Mouse (Mus musculus) gastrocnemius, adult 2 months (tissue): Measurements from ENCODE around the gene Gm28038. TPM values are rescaled to one million over a fixed set of nuclear protein-coding genes. Genes with fewer than 3 reads are reported as not detected.

ENCODE experiments used
- DNase-seq: peaks from one replicate; pipeline ENCODE4 v3.0.0; 2022
- H3K27ac ChIP-seq: fragments of 200-600 bp; 2 replicates; pipeline ENCODE4 v1.8.1; 2022; ENCODE audit warnings: mild to moderate bottlenecking
- H3K4me3 ChIP-seq: fragments of 200-600 bp; 2 replicates; pipeline ENCODE4 v1.8.1; 2022; ENCODE audit warnings: mild to moderate bottlenecking, moderate library complexity
- CTCF ChIP-seq: fragments of 200-600 bp; IDR thresholded peaks from 2 replicates; pipeline ENCODE4 v1.8.1; 2022; ENCODE audit warnings: antibody characterized with exemption, mild to moderate bottlenecking, moderate library complexity
- intact Hi-C: fragments of 180-260 bp; cut with DNase I; formaldehyde crosslinking; loops from one replicate; pipeline ENCODE4 v1.15.1; 2025
- total RNA-seq, 2 experiments: library from RNA; stranded (reverse); gene quantifications; 2 replicates each; pipeline ENCODE4 v1.2.3; 2021

Gene Gm28038
- total RNA-seq, 2 experiments from 2014 or later, result 1.8 TPM; not detected in 1

DNA sequence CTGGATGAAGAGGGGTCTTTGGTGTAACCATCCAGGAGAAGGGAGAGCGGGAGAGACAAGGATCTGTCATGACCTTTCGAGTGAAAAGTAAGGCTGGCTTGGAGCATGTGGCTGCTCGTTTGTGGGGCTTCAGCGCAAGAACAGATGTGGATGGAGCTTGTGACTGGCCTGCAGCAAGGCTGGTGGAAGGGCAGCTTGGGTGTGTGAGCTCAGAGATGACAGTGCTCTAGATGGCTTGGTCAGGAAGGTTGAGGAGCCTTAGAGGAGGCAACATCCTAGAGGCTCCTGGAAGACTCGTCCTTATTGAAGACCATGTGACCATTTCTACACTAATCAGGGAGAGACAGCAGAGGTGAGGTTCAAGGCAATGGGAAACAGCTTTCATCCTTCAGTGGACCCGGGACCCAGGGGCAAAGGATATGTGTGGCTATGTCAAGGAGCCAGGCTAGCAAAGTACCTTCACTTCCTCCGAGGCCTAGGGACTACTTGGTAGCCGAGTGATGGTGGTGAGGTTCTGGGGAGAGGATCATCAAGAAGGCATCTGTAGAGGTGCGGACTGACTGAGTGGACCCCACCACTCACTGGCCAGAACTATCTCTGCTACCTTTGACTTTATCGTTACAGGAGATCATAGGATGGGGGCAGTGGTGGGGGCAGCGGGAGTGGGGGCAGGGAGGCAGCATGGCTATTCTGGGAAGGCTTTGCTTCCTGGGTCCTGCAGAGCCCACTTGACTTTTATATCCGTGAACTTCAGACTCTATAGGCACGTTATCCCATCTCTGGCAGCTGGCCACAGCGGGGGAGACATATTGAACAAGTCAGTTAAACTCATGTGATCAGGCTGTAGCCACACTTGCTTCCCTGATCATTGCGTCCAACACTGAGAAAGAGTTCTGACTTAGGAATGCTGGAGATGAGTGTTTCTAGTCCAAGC, 21.4 kb upstream of the Gm28038 start:
- DNase-seq, result no peak
- H3K27ac ChIP-seq, result peak overlapping the region; percentile 94
- intact Hi-C loops, result no loop called here
- H3K4me3 ChIP-seq, result peak overlapping the region; percentile 60
- no peak for TF ChIP-seq CTCF

DNA sequence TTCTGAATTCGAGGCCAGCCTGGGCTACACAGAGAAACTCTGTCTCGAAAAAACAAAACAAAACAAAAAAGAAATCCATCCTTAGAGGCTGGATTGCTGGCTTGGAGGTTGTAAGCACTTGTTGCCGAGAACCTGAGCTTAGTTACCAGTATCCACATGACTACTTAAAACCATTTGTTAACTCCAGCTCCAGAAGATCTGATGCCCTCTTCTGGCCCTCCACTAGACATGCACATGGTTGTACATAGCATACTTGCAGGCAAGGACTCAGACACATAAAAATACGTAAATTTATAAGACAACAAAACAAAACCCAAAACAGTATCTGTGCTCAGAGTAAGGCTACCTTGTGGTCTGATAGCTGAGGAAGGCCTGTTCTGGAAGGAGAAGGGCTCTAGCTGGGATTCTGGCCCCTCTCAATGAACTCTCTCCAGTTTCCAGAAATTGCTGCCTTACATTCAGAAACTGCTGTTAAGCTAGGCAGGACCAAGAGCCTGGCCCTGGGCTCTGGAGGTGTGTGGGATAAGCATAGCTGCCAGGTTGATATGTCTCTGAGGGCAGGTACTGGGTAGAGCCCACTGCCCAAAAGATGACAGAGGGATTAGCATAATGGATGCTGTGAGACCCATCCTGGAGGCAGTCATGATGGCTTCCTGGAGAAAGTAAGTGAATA, 19.6 kb upstream of the Gm28038 start:
- DNase-seq, result no peak
- Histone ChIP-seq H3K27ac (peak overlapping the region; percentile 94), H3K4me3 (no peak overlapping the region)
- TF ChIP-seq CTCF, result peak; percentile 35; the same call in 1 of the 2 replicates
- intact Hi-C loops, result no loop called here

DNA sequence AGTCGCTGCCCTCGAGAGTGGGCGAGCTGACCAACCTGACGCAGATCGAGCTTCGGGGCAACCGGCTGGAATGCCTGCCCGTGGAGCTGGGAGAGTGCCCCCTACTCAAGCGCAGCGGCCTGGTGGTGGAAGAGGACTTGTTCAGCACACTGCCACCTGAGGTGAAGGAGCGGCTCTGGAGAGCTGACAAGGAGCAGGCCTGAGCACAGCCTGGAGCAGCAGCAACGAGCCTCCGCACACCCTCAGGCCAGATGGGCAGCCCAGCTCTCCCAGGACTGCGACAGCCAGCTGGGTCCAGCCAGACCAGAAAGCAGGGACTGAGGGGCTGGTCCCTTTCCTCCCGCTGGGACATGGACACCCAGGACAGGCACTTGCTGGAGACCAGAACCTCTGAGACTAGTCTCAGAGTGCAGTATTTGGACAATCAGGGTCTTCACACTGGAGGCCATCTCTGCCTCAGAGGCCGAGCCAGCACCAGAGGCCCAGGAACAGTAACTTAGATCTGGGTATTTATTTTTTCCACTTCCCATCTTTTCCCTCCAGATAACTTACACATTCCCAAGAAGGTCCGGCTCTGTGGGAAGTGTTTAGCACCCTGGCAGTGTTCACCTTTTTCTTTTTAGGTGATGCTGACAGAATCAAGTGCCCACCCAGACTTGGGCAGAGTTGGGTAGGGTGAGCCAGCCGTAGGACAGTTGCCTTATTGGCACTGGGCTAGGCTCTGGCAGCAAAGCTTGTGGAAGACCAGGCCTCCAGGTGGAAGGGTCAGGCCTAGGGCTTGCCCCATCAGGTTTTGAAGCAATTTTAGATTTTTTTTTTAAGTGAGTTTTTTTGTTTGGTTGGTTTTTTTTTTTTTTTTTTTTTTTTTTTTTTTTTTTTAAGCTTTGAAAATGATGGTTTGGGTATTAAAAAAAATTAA, 18.7 kb upstream of the Gm28038 start:
- Histone ChIP-seq H3K27ac (peak overlapping the region; percentile 94), H3K4me3 (peak overlapping the region; percentile 32)
- no peak for DNase-seq
- TF ChIP-seq CTCF, result no peak
- intact Hi-C loops, result no loop called here

DNA sequence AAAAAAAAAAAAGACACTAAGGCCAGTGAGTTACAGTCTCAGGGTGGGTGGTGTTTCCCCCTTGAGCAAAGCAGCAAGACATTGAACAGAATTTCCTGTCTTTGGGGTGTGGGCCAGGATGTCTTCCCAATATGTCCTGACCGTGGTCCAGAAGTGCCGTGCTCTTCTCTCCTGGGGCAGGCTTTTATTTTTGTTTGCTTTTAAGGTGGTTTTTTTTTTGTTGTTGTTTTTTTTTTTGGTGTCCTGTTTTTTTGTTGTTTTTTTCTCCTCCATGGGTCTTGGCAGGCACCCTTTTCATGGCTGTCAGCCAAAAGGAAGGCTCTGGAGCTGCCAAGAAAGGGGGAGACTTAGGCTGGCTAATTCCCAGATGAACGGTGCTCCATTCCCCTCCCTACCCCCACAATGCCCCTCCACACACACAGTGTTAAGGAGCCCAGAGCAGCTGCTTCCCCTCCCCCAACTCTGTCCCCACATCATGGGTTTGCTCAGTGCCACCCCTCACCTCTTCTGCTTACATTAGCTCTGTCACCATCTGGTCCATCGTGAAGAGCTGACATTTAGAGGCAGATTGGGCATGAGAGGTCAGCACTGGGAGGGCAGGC, 17.9 kb upstream of the Gm28038 start:
- no peak for TF ChIP-seq CTCF
- peak; percentile 62 for DNase-seq
- intact Hi-C loops, result no loop called here
- Histone ChIP-seq H3K27ac (peak overlapping the region; percentile 94), H3K4me3 (peak overlapping the region; percentile 15; the same call in 1 of the 2 replicates)

DNA sequence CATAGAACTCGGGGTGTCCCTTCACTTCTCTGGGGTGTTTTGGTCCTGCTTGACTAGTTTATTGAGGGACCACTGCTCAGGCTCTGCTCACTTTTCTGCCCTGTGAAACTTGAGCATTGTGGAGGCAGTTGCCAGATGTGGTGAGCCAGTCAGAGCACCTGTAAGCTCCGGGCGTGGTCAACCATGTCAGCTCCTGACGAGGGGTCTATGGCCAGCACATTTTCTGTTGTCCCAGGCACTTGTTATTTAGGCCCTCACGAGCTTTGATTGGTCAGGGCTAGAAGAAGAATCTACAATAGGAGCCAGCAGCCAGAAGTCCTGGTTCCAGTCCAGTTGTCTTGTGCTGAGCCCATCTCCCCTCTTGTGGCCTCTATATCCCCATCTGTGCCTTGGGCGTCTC, 17.0 kb upstream of the Gm28038 start:
- no peak for DNase-seq
- no peak for TF ChIP-seq CTCF
- Histone ChIP-seq H3K27ac (peak overlapping the region; percentile 94), H3K4me3 (peak overlapping the region; percentile 3; the same call in 1 of the 2 replicates)
- intact Hi-C loops, result no loop called here

DNA sequence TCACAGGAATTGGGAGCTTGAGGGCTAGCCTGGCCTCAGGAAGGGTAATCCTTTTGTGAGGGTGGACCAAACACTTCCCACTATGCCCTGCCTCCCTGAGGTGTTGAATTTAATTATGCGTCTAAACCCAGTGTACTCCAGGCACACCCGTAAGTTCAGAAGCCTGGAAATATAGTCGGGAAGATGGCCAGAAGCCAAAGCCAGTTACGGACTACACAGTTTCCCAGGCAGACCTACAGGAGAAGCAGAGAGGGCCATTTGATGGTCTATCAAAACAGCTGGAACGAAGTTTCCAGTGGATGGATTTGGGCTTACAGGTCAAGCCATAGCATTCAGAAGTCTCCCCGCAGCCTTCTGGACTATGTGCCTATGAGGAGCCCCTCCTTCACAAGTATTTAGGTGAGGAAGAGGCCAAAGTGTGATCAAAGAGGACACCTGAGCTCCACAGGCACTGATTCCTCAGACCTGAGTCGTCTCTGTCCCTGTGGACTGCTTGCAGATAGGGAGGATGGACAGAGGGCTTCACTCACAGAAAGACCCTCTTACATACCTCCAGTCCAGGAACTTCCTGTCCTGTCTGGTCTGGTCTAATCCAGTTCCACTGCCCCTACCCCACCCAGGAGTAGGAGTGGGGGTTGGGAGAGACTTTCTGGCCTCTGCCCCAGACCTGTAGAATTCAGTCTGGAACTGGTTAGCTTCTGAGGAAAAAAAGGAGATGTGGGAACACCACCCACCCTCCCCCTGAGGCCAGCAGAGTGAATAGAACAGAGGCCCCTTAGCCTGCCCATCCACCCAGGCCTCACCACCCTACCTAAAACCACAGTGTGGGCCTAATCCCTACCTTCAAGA, 15.9 kb upstream of the Gm28038 start:
- no peak for TF ChIP-seq CTCF

DNA sequence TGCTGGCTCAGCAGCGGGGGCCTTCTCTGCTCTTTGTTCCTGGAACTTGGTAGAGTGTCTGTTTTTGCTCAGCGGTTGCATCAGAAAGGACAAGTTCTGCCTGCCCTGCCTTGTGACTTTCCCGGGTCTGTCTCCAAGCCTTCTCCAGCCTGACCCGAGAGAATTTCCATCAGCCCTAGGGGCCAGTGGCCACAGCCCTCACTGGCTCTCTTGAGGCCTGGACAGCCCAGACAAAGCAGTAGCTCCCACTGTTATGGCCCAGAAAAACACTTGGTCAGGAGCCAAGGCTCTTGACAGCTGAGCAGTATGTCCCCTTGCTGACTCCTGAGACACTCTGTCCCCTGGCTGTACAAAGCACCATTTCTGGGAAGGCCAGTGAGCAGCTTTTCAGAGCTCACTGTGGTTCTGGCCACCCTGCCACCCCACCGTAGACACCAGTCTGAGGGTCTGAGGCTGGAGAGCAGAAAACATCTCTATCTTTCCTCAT, 15.0 kb upstream of the Gm28038 start, which contains the start of gene Phyhd1:
Gene Phyhd1 (plus strand): TSS at position 437 of the 487 bp plus-strand sequence.
- intact Hi-C loops, result loop anchor here (1.0 kb wide), 1 partner anchor 29 kb away; the partner anchor contains the start of gene Lrrc8a
- Histone ChIP-seq H3K4me3 (peak within 1 kb of the TSS; percentile 60), H3K27ac (peak within 1 kb of the TSS; percentile 94)
- DNase-seq, result peak; percentile 82
- no peak for TF ChIP-seq CTCF

More for the DNA sequence above, 15.9 kb upstream of the Gm28038 start:
- intact Hi-C loops, result no loop called here
- peak overlapping the region; percentile 94 for H3K27ac ChIP-seq
- H3K4me3 ChIP-seq, result no peak overlapping the region
- DNase-seq, result no peak

DNA sequence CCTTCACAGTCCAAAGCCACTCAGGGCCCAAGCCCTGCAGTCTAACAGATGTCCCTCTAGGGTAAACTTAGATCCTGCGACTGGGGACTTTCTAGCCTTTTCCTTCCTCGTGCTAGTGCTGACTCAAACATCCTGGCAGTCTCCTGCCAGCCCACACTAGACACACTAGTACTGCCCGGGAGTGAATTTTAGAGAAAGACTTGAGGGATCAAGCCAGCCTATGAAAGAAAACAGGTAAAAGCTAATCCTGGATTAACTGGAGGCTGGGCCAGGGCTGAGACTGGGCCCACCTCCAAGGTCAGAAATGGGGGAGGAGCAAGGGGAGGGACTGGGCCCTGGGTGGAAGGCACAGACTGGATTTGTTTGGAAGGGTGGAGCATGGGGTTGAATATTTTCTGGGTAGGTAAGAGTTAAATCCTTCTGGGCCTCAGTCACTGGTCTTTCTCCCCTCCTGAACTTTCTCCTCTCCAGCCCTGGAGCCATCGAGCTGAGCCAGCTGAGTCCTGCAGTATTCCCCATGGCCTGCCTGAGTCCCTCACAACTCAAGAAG, 14.4 kb upstream of the Gm28038 start:
- Histone ChIP-seq H3K4me3 (peak overlapping the region; percentile 60), H3K27ac (peak overlapping the region; percentile 94)
- intact Hi-C loops, result loop anchor here (1.0 kb wide), 1 partner anchor 29 kb away; the partner anchor contains the start of gene Lrrc8a
- TF ChIP-seq CTCF, result no peak
- DNase-seq, result peak; percentile 88

DNA sequence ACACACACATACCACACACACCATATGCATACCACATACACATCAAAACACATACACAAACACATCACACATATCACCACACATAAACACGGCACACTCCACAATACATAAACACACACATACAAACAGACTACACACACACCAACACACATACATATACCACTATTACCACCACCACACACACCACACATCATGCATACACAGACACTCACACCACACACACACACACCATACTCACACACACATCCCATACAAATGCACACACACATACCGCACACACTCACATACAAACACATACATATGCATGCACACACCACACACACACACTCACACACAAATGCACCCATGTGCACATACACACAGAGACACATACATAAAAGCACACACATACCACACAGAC, 13.4 kb upstream of the Gm28038 start:
- Histone ChIP-seq H3K4me3 (no peak overlapping the region), H3K27ac (peak overlapping the region; percentile 86)
- intact Hi-C loops, result no loop called here
- DNase-seq, result no peak
- TF ChIP-seq CTCF, result no peak

DNA sequence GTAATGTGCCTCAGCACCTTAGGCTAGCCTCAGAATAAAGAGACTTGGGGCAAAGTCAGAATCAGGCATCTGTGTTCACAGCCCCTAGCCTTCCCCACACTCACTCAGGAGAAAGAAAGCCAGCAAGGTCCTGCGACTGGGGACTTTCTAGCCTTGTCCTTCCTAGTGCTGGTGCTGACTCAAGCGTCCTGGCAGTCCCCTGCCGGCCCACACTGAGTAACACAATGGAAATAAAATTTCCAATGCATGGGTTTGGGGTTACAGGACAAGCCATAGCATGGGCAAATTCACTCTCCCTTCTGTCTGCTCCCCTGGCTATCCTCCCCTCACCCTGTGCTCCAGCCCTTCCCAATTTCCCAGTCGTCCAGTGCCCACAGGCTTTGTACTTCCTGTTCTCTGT, 12.5 kb upstream of the Gm28038 start:
- TF ChIP-seq CTCF, result no peak
- peak overlapping the region; percentile 86 for H3K27ac ChIP-seq

More for the DNA sequence above, 12.5 kb upstream of the Gm28038 start:
- DNase-seq, result no peak
- peak overlapping the region; percentile 19; the same call in 1 of the 2 replicates for H3K4me3 ChIP-seq
- intact Hi-C loops, result no loop called here
